Mouse (Mus musculus): ENCODE data around the gene Chat. TPM values are rescaled to one million over a fixed set of nuclear protein-coding genes. Genes with fewer than 3 reads are reported as not detected.

Gene Chat
- total RNA-seq, 1 experiment from 2014 or later = not detected

DNA sequence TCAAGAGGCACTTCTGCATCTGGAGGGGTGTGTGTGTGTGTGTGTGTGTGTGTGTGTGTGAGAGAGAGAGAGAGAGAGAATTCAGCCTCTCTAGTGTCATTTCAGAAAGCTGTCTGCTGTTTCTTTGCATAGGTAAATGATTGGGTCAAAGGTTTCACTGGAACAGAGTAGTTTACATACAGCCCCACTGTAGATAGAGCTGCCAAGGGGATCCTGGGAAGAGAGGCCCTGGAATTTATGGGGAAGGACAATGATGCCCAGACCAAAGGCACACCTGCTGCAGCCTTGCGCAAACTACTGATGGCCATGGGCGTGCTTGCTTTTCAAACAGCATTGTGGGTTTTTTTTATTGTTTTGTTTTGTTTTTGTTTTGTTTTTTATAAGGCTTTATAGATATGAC, 93.3 kb downstream of the Chat start:
- ATAC-seq (ENCODE audit: extremely low read depth, insufficient number of reproducible peaks, low FRiP score, poor library complexity, severe bottlenecking) = no peak

DNA sequence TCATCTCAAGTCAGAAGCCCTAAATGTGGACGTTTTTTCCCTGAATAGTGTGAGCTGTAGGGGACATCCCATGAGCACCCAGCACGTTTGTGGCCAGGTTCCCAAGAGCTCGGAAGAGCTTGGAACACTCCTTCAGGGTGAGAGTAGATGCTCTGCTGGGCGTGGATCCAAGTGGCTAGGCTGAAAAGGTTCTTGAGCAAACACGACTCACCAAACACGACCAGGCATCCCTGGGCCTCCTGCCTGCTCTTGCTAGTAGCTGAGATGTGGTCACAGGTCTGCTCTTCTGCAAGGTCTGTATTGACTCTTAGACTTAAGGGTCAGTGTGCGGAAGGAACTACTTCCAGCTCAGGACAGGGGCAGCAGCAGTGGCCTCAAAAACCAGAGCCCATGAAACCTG, 96.0 kb downstream of the Chat start:
- no peak for ATAC-seq (ENCODE audit: extremely low read depth, insufficient number of reproducible peaks, low FRiP score, poor library complexity, severe bottlenecking)

DNA sequence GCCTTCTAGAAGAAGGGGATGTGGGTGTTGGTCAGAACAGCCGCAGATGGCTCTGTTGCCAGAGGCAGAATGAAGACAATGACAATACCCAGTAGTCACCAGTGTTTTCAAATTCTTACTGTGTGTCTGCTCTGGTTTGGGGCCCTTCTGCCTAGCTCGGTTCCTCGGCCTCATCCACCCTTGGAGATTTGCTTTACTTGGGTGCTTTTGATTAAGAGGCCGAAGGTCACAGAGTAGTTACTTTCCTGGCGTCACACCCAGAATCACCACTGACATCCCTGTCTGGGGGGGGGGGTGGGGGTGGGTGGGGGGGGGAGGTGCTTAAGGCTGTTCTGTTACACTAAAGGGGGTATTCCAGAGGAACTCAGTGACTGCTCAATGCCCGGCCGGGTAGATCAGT, 101.4 kb downstream of the Chat start:
- no peak for ATAC-seq (ENCODE audit: extremely low read depth, insufficient number of reproducible peaks, low FRiP score, poor library complexity, severe bottlenecking)

Other genes with a start within 250 kb of the Chat start
- gene Ogdhl, start 144.0 kb downstream of the Chat start, total RNA-seq (2017) = not detected in 2 replicates
- gene 1700024G13Rik, start 77.6 kb downstream of the Chat start, total RNA-seq (2017) = not detected in 2 replicates
- not detected in 2 replicates for gene Slc18a3, start 1.1 kb downstream of the Chat start, total RNA-seq (2017)
- 28.4 and 33.1 TPM in 2 replicates for gene Ercc6, start 47.5 kb upstream of the Chat start, total RNA-seq (2017)
- gene Prrxl1, start 133.4 kb upstream of the Chat start, total RNA-seq (2017) = not detected in 2 replicates
- 0.23 and 0.37 TPM in 2 replicates for gene 3425401B19Rik, start 219.3 kb upstream of the Chat start, total RNA-seq (2017)

Data from neutrophil, adult 5-6 weeks (primary cell).